Mouse (Mus musculus) MEL (cell line): ENCODE measurements around the gene Zbtb8os. TPM values are rescaled to one million over a fixed set of nuclear protein-coding genes. Genes with fewer than 3 reads are reported as not detected.

Experiments
- DNase-seq: peaks from one replicate; pipeline ENCODE4 v3.0.0; 2011; ENCODE audit warnings: low read depth, low spot score
- H3K27ac ChIP-seq: 2 replicates; pipeline ENCODE4 v1.5.1; 2012; ENCODE audit warnings: low read depth, mild to moderate bottlenecking, control low read depth, low read length, moderate library complexity; ENCODE audit not compliant: control insufficient read depth
- H3K27me3 ChIP-seq, 2 experiments: fragments of 150-350 bp in 1 of 2; sonication (generic) in 1 of 2; 2 replicates each; pipeline ENCODE4 v1.6.1; 2012; ENCODE audit warnings: low read length in 2 of 2, mild to moderate bottlenecking in 2 of 2, improper control_type of control experiment in 1 of 2, moderate library complexity in 1 of 2; ENCODE audit not compliant: insufficient read depth in 2 of 2, control insufficient read depth in 1 of 2
- H3K36me3 ChIP-seq, 2 experiments: 2 replicates each; pipeline ENCODE4 v1.6.1; 2012 to 2014; ENCODE audit warnings: low read length in 2 of 2, improper control_type of control experiment in 1 of 2, inconsistent platforms in 1 of 2, mild to moderate bottlenecking in 1 of 2; ENCODE audit not compliant: insufficient read depth in 2 of 2, control insufficient read depth in 1 of 2
- H3K4me1 ChIP-seq, 2 experiments: fragments of 150-350 bp in 1 of 2; sonication (generic) in 1 of 2; 2 replicates each; pipeline ENCODE4 v1.6.1; 2012; ENCODE audit warnings: low read length in 2 of 2, improper control_type of control experiment in 1 of 2, mild to moderate bottlenecking in 1 of 2; ENCODE audit not compliant: insufficient read depth in 2 of 2, control insufficient read depth in 1 of 2
- H3K4me3 ChIP-seq, 2 experiments: fragments of 150-350 bp in 1 of 2; sonication (generic) in 1 of 2; 2 replicates each; pipeline ENCODE4 v1.5.1; 2012; ENCODE audit warnings: low read depth in 2 of 2, low read length in 2 of 2, mild to moderate bottlenecking in 2 of 2, moderate library complexity in 2 of 2, control low read depth in 1 of 2, improper control_type of control experiment in 1 of 2; ENCODE audit not compliant: control insufficient read depth in 1 of 2, insufficient read depth in 1 of 2
- H3K79me2 ChIP-seq: 2 replicates; pipeline ENCODE4 v1.6.1; 2012; ENCODE audit warnings: mild to moderate bottlenecking, low read length, moderate library complexity; ENCODE audit not compliant: control insufficient read depth, poor library complexity, insufficient read depth
- H3K9ac ChIP-seq: 2 replicates; pipeline ENCODE4 v1.6.1; 2012; ENCODE audit warnings: low read depth, mild to moderate bottlenecking, control low read depth, low read length, moderate library complexity; ENCODE audit not compliant: control insufficient read depth, poor library complexity, severe bottlenecking
- H3K9me3 ChIP-seq: fragments of 150-350 bp; sonication (generic); replicated peaks from 2 replicates; pipeline ENCODE4 v1.6.1; 2012; ENCODE audit warnings: mild to moderate bottlenecking, low read length, improper control_type of control experiment, moderate library complexity; ENCODE audit not compliant: insufficient read depth
- BHLHE40 ChIP-seq: IDR thresholded peaks from 2 replicates; pipeline ENCODE4 v1.6.1; 2012; ENCODE audit warnings: low read depth, mild to moderate bottlenecking, inconsistent platforms, low read length, improper control_type of control experiment, borderline replicate concordance
- CHD1 ChIP-seq: IDR thresholded peaks from 2 replicates; pipeline ENCODE4 v1.6.1; 2012; ENCODE audit warnings: low read depth, mild to moderate bottlenecking, inconsistent platforms, low read length, improper control_type of control experiment
- E2F4 ChIP-seq: IDR thresholded peaks from 2 replicates; pipeline ENCODE4 v1.6.1; 2011; ENCODE audit warnings: low read depth, low read length, improper control_type of control experiment, borderline replicate concordance
- EP300 ChIP-seq, 2 experiments: IDR thresholded peaks; 2 replicates each; pipeline ENCODE4 v1.6.1; 2011; ENCODE audit warnings: improper control_type of control experiment in 2 of 2, low read length in 2 of 2, low read depth in 1 of 2, mild to moderate bottlenecking in 1 of 2
- ETS1 ChIP-seq: IDR thresholded peaks from 2 replicates; pipeline ENCODE4 v1.6.1; 2012; ENCODE audit warnings: low read depth, mild to moderate bottlenecking, inconsistent platforms, low read length, improper control_type of control experiment, moderate library complexity
- GABPA ChIP-seq: IDR thresholded peaks from 2 replicates; pipeline ENCODE4 v1.6.1; 2012; ENCODE audit warnings: low read depth, mild to moderate bottlenecking, inconsistent platforms, low read length, improper control_type of control experiment, moderate library complexity
- HCFC1 ChIP-seq: IDR thresholded peaks from 2 replicates; pipeline ENCODE4 v1.6.1; 2012; ENCODE audit warnings: low read depth, mild to moderate bottlenecking, inconsistent platforms, low read length, improper control_type of control experiment, moderate library complexity
- MAFK ChIP-seq: IDR thresholded peaks from 2 replicates; pipeline ENCODE4 v1.6.1; 2011; ENCODE audit warnings: low read depth, mild to moderate bottlenecking, low read length, improper control_type of control experiment, borderline replicate concordance
- MAX ChIP-seq: IDR thresholded peaks from 2 replicates; pipeline ENCODE4 v1.6.1; 2011; ENCODE audit warnings: low read length, improper control_type of control experiment
- MAZ ChIP-seq: IDR thresholded peaks from 2 replicates; pipeline ENCODE4 v1.6.1; 2012; ENCODE audit warnings: low read depth, mild to moderate bottlenecking, inconsistent platforms, low read length, improper control_type of control experiment
- MXI1 ChIP-seq: IDR thresholded peaks from 2 replicates; pipeline ENCODE4 v1.6.1; 2011; ENCODE audit warnings: mild to moderate bottlenecking, low read depth, low read length, improper control_type of control experiment
- MYB ChIP-seq: IDR thresholded peaks from 2 replicates; pipeline ENCODE4 v1.6.1; 2011; ENCODE audit warnings: mild to moderate bottlenecking, low read depth, low read length, improper control_type of control experiment
- MYC ChIP-seq: IDR thresholded peaks from 2 replicates; pipeline ENCODE4 v1.6.1; 2011; ENCODE audit warnings: low read depth, mild to moderate bottlenecking, low read length, improper control_type of control experiment, moderate library complexity
- POLR2A ChIP-seq, 2 experiments: IDR thresholded peaks; 2 replicates each; pipeline ENCODE4 v1.6.1; 2011 to 2012; ENCODE audit warnings: low read length in 2 of 2, mild to moderate bottlenecking in 2 of 2, control low read depth in 1 of 2, improper control_type of control experiment in 1 of 2, low read depth in 1 of 2, moderate library complexity in 1 of 2; ENCODE audit not compliant: control insufficient read depth in 1 of 2, insufficient read depth in 1 of 2, poor library complexity in 1 of 2
- POLR2AphosphoS2 ChIP-seq: IDR thresholded peaks from 2 replicates; pipeline ENCODE4 v1.6.1; 2011; ENCODE audit warnings: low read length, improper control_type of control experiment
- RAD21 ChIP-seq: IDR thresholded peaks from 2 replicates; pipeline ENCODE4 v1.6.1; 2011; ENCODE audit warnings: mild to moderate bottlenecking, low read depth, low read length, improper control_type of control experiment
- RCOR1 ChIP-seq: IDR thresholded peaks from 2 replicates; pipeline ENCODE4 v1.6.1; 2012; ENCODE audit warnings: low read depth, mild to moderate bottlenecking, inconsistent platforms, low read length, improper control_type of control experiment
- TAL1 ChIP-seq: IDR thresholded peaks from 2 replicates; pipeline ENCODE4 v1.6.1; 2012; ENCODE audit warnings: mild to moderate bottlenecking, inconsistent platforms, low read length, moderate library complexity, mixed read lengths
- TBP ChIP-seq: IDR thresholded peaks from 2 replicates; pipeline ENCODE4 v1.8.0; 2011; ENCODE audit warnings: low read depth, low read length, improper control_type of control experiment
- TCF12 ChIP-seq: IDR thresholded peaks from 2 replicates; pipeline ENCODE4 v1.6.1; 2014; ENCODE audit warnings: low read depth, mild to moderate bottlenecking, inconsistent platforms, low read length, improper control_type of control experiment, moderate library complexity
- UBTF ChIP-seq: IDR thresholded peaks from 2 replicates; pipeline ENCODE4 v1.6.1; 2012; ENCODE audit warnings: low read depth, mild to moderate bottlenecking, inconsistent platforms, low read length, improper control_type of control experiment, moderate library complexity, borderline replicate concordance; ENCODE audit not compliant: insufficient read depth
- USF1 ChIP-seq: IDR thresholded peaks from 2 replicates; pipeline ENCODE4 v1.6.1; 2014; ENCODE audit warnings: low read depth, mild to moderate bottlenecking, inconsistent platforms, low read length, improper control_type of control experiment, moderate library complexity
- USF2 ChIP-seq, 2 experiments: IDR thresholded peaks; 2 replicates each; pipeline ENCODE4 v1.6.1; 2011 to 2012; ENCODE audit warnings: improper control_type of control experiment in 2 of 2, low read length in 2 of 2, borderline replicate concordance in 1 of 2, inconsistent platforms in 1 of 2, low read depth in 1 of 2, mild to moderate bottlenecking in 1 of 2; ENCODE audit not compliant: insufficient read depth in 1 of 2
- ZC3H11A ChIP-seq: IDR thresholded peaks from 2 replicates; pipeline ENCODE4 v1.6.1; 2012; ENCODE audit warnings: low read depth, mild to moderate bottlenecking, inconsistent platforms, low read length, improper control_type of control experiment
- ZKSCAN1 ChIP-seq: IDR thresholded peaks from 2 replicates; pipeline ENCODE4 v1.6.1; 2012; ENCODE audit warnings: low read depth, mild to moderate bottlenecking, inconsistent platforms, low read length, improper control_type of control experiment, moderate library complexity
- ZNF384 ChIP-seq: IDR thresholded peaks from 2 replicates; pipeline ENCODE4 v1.6.1; 2012; ENCODE audit warnings: low read depth, mild to moderate bottlenecking, inconsistent platforms, low read length, improper control_type of control experiment
- polyA plus RNA-seq, 2 experiments: library from polyadenylated mRNA; stranded (reverse) in 1 of 2; unstranded in 1 of 2; fragments of >175 nt in 1 of 2; fragments of >200 nt in 1 of 2; gene quantifications; 2 replicates each; pipeline versions ENCODE4 v1.2.1 to v1.2.4; 2012; ENCODE audit warnings: low replicate concordance in 2 of 2, low read depth in 1 of 2; ENCODE audit not compliant: insufficient read length in 2 of 2, insufficient read depth in 1 of 2, missing spikeins in 1 of 2
- total RNA-seq: library from RNA; depleted of rRNA; stranded (reverse); fragments of 300-350 nt; gene quantifications from 2 replicates; pipeline ENCODE4 v1.2.3, GENCODE M21; 2012

Zbtb8os gene
- total and polyA plus RNA-seq, 3 experiments: 16.7 to 22.6 TPM; not detected in 1

- H3K9me3 ChIP-seq: no peaks in the 10 kb centered on the region
- H3K27me3 ChIP-seq: no peaks in the 10 kb centered on the region
- TF ChIP-seq TBP (no peak), POLR2A (IDR thresholded peaks at IDR 0.05; ENCODE audit: control insufficient read depth in 1 of 2, insufficient read depth in 1 of 2, low read depth in 1 of 2, low read length in 2 of 2, poor library complexity in 1 of 2) (no peak), TCF12 (no peak), MAZ (no peak), GABPA (no peak), UBTF (no peak), HCFC1 (no peak), E2F4 (no peak), MYC (no peak), MYB (no peak), POLR2AphosphoS2 (no peak), ZNF384 (no peak)
- no peak for DNase-seq
- peaks cover 7 to 9% of the 10 kb centered on the region in 2 experiments for H3K4me1 ChIP-seq
- H3K36me3 ChIP-seq: peaks cover 5 to 16% of the 10 kb centered on the region in 2 experiments; a peak in 3 of 4 replicates
- no peak overlapping the region for H3K4me3 ChIP-seq
- H3K9ac ChIP-seq: no peak overlapping the region
- no peaks in the 10 kb centered on the region for H3K79me2 ChIP-seq
- H3K27ac ChIP-seq: no peak overlapping the region
Observed at GRCm38 (mm10) chr4:129303401-129303800, 32.1 kb upstream of the Zbtb8os start.

- Histone ChIP-seq H3K4me1 (peaks cover 7 to 9% of the 10 kb centered on the region in 2 experiments), H3K79me2 (no peaks in the 10 kb centered on the region), H3K9ac (no peak overlapping the region), H3K27ac (no peak overlapping the region), H3K9me3 (no peaks in the 10 kb centered on the region), H3K36me3 (peaks cover 6 to 16% of the 10 kb centered on the region in 2 experiments), H3K4me3 (no peak overlapping the region), H3K27me3 (no peaks in the 10 kb centered on the region)
- DNase-seq: no peak
- TF ChIP-seq MYB (no peak), ETS1 (no peak), EP300 (IDR thresholded peaks at IDR 0.05; ENCODE audit: low read depth in 1 of 2, low read length in 2 of 2) (no peak), MAZ (no peak), RAD21 (no peak)
Observed at GRCm38 (mm10) chr4:129303816-129304215, 31.7 kb upstream of the Zbtb8os start.

GRCm38 (mm10) chr4:129304306-129304705 is 31.2 kb upstream of the Zbtb8os start:
- peak; percentile 70 for DNase-seq
- H3K4me1 ChIP-seq: peaks cover 7 to 9% of the 10 kb centered on the region in 2 experiments
- no peaks in the 10 kb centered on the region for H3K9me3 ChIP-seq
- no peaks in the 10 kb centered on the region for H3K79me2 ChIP-seq
- H3K9ac ChIP-seq: 0 out of 2 replicates have a peak overlapping the region, but pooled peaks have one; percentile 22
- peaks cover 10 to 16% of the 10 kb centered on the region in 2 experiments for H3K36me3 ChIP-seq
- no peak overlapping the region for H3K4me3 ChIP-seq
- H3K27me3 ChIP-seq: no peaks in the 10 kb centered on the region
- H3K27ac ChIP-seq: peak overlapping the region; percentile 30
- TF ChIP-seq ZC3H11A (no peak), GABPA (no peak), MXI1 (peak; percentile 25; the same call in 1 of the 2 replicates), ZNF384 (peak; percentile 97), RAD21 (no peak), TAL1 (peak; percentile 19; the same call in 1 of the 2 replicates), MAZ (no peak), RCOR1 (no peak; the same call in 1 of the 2 replicates), ZKSCAN1 (no peak), MAX (no peak), MYC (no peak), USF1 (no peak), USF2 (IDR thresholded peaks at IDR 0.05; ENCODE audit: borderline replicate concordance in 1 of 2, insufficient read depth in 1 of 2, low read depth in 1 of 2, low read length in 2 of 2) (no peak), BHLHE40 (peak; percentile 45; the same call in 1 of the 2 replicates), CHD1 (no peak), MAFK (no peak)
